Mouse (Mus musculus) lung, adult 2 months (tissue): ENCODE measurements around the gene Gm20388.

Experiments
- CTCF ChIP-seq: fragments of 200-500 bp; IDR thresholded peaks from 2 replicates; pipeline ENCODE4 v1.5.1; 2011; ENCODE audit warnings: mild to moderate bottlenecking, low read length, control low read depth; ENCODE audit not compliant: insufficient read depth
- POLR2A ChIP-seq: fragments of 200-500 bp; IDR thresholded peaks from 2 replicates; pipeline ENCODE4 v1.6.1; 2011; ENCODE audit warnings: low read depth, mild to moderate bottlenecking, control low read depth, low read length, borderline replicate concordance; ENCODE audit errors: extremely low read depth

DNA sequence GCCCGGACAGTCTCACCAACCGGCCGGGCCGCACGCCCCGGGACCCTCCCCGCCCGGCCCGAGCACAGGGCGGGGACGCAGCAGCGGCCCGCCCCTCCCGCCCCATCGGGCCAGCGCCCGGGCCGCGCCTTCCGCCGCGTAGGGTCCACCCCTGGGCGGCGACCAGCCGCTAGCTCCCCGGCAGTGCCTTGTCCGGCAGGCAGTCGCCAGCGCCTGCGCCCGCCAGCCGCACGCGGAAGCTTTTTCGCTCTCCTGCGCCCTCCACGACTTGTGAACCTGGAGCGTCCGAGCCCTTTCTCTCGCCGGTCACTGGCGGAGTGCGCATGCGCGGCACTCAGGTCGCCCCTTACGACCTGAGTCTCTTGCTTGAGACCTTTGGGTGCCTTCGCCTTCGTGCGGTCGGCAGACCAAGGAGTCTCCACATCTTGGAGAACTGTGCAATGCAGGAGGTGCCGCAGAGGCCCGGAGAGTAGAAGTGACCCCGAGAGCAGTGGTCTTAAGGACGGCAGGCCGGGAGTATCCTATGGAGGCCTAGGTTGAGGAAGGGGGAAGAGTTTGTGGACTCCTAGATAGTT lies 4072.3 kb downstream of the Gm20388 start, which contains the start of gene Abcb10:
- TF ChIP-seq CTCF (no peak), POLR2A (peak; percentile 85)
